Mouse (Mus musculus): ENCODE data around the gene Tmem110. TPM values are rescaled to one million over a fixed set of nuclear protein-coding genes. Genes with fewer than 3 reads are reported as not detected.

The Tmem110 gene
- polyA plus RNA-seq, 1 experiment: 20.1 TPM

DNA sequence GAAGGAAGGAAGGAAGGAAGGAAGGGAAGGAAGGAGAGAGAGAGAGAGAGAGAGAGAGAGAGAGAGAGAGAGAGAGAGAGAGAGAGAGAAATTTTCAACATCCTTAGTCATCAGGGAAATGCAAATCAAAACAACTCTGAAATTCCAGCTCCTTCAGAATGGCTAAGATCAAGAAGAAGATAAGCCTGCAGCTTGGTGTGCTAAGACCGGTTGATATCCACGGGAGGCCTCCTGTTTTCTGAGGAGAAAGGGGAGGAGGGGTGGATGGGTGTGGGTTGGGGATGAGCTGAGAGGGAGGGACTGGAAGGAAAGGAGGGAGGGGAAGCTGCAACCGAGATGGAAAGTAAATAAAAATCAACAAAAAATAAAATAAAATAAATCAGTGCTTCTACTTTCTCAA is 59.9 kb downstream of the Tmem110 start:
- no peak for DNase-seq
- no peaks in the 10 kb centered on the region for H3K27me3 ChIP-seq (ENCODE audit: control insufficient read depth, insufficient read depth, low read length)
- WGBS: 36% methylated on average over 3 of the region's 3 CpGs
- H3K36me3 ChIP-seq (ENCODE audit: control insufficient read depth, insufficient read depth, low read length): no peaks in the 10 kb centered on the region
- H3K4me1 ChIP-seq (replicated peaks; ENCODE audit: control insufficient read depth, insufficient read depth, low read length): 0 out of 2 replicates have a peak, but pooled peaks cover 5% of the 10 kb centered on the region
- no peak for TF ChIP-seq POLR2A (IDR thresholded peaks at IDR 0.05; ENCODE audit: control insufficient read depth, extremely low read depth, insufficient read depth, low read length, poor library complexity)
- TF ChIP-seq CTCF (IDR thresholded peaks at IDR 0.05; ENCODE audit: borderline replicate concordance, control insufficient read depth, extremely low read depth, insufficient read depth, low read length, poor library complexity): no peak
- H3K27ac ChIP-seq (ENCODE audit: control insufficient read depth, insufficient read depth, low read length): no peak overlapping the region
- H3K4me3 ChIP-seq (ENCODE audit: control insufficient read depth, insufficient read depth, low read length): no peak overlapping the region

DNA sequence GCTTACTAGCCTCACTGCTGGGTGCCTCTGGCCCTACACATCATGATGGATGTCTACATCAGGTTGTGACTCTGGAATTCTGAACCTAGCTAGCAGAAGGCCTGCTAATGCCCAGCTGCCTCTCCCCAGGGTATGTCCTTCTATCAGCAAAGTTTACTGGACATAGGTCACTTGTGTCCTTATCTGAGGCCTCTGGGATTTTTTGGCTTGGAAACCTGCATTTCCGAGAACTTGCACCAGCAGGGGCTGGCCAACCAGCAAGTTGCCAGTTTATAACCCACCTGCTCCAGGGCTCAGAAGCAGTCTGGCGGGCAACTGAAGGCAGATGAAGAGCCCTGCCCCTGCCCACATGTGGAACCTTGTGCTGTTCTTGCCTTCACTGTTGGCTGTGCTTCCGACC is 60.8 kb downstream of the Tmem110 start, which contains the start of gene Itih4:
Gene Itih4 (plus strand): TSS at position 273 of the 400 bp plus-strand sequence.
- H3K4me3 ChIP-seq (ENCODE audit: control insufficient read depth, insufficient read depth, low read length): no peak within 1 kb of the TSS
- no peaks in the 10 kb centered on the region for H3K36me3 ChIP-seq (ENCODE audit: control insufficient read depth, insufficient read depth, low read length)
- no peak for DNase-seq
- 91% methylated on average over 3 of the region's 3 CpGs for WGBS
- no peak within 1 kb of the TSS for H3K27ac ChIP-seq (ENCODE audit: control insufficient read depth, insufficient read depth, low read length)
- H3K4me1 ChIP-seq (replicated peaks; ENCODE audit: control insufficient read depth, insufficient read depth, low read length): 0 out of 2 replicates have a peak, but pooled peaks cover 5% of the 10 kb centered on the region
- TF ChIP-seq CTCF (IDR thresholded peaks at IDR 0.05; ENCODE audit: borderline replicate concordance, control insufficient read depth, extremely low read depth, insufficient read depth, low read length, poor library complexity): no peak
- TF ChIP-seq POLR2A (IDR thresholded peaks at IDR 0.05; ENCODE audit: control insufficient read depth, extremely low read depth, insufficient read depth, low read length, poor library complexity): no peak
- no peaks in the 10 kb centered on the region for H3K27me3 ChIP-seq (ENCODE audit: control insufficient read depth, insufficient read depth, low read length)

DNA sequence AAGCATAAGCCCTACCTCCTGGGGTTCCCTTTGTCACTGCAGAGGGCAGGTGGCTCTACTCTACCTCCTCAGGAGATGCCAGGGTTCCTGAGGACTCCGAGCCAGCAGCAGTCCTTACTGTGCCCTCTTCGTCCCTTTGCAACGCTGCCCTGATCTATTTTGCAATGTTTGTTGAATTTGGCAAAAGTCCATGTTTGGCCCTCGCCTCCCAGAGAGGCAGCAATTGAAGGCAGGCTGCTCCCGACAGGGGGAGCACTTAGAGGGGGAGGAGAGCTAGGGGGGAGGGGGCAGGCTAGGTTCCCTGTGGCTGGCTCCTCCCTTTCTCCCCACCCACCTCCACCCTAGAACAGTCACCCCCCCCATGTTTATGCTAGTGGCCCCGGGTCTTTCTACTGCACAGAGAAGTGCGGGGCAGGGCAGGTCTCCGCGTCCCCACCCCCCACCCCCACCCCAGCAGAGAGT is 62.9 kb downstream of the Tmem110 start:
- TF ChIP-seq POLR2A (IDR thresholded peaks at IDR 0.05; ENCODE audit: control insufficient read depth, extremely low read depth, insufficient read depth, low read length, poor library complexity): no peak
- TF ChIP-seq CTCF (IDR thresholded peaks at IDR 0.05; ENCODE audit: borderline replicate concordance, control insufficient read depth, extremely low read depth, insufficient read depth, low read length, poor library complexity): no peak
- 16% methylated on average over 9 of the region's 9 CpGs for WGBS
- H3K27ac ChIP-seq (ENCODE audit: control insufficient read depth, insufficient read depth, low read length): no peak overlapping the region
- H3K36me3 ChIP-seq (ENCODE audit: control insufficient read depth, insufficient read depth, low read length): no peaks in the 10 kb centered on the region
- H3K27me3 ChIP-seq (ENCODE audit: control insufficient read depth, insufficient read depth, low read length): no peaks in the 10 kb centered on the region
- DNase-seq: no peak
- no peak overlapping the region for H3K4me3 ChIP-seq (ENCODE audit: control insufficient read depth, insufficient read depth, low read length)
- 0 out of 2 replicates have a peak, but pooled peaks cover 5% of the 10 kb centered on the region for H3K4me1 ChIP-seq (replicated peaks; ENCODE audit: control insufficient read depth, insufficient read depth, low read length)

DNA sequence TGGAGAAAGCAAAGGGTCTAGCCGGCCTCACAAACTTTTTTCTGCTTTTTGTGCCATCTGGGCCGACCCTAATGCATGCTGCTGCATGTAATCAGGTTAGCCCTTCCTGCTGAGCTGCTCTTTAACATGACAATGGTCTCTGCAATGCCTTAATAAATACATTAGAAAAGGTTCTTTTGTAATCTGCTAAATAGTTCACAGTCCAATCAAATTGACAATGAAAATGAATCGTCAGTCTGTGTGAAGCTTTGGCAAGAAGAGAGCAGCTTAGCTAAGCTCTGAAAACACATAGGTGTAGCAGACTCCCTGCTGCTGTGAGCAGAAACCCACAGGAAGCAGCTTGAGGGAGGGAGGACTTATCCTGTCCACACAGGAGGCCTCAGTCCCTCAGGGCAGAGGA is 74.6 kb downstream of the Tmem110 start:
- Histone ChIP-seq H3K4me3 (ENCODE audit: control insufficient read depth, insufficient read depth, low read length) (no peak overlapping the region), H3K27ac (ENCODE audit: control insufficient read depth, insufficient read depth, low read length) (no peak overlapping the region), H3K27me3 (ENCODE audit: control insufficient read depth, insufficient read depth, low read length) (no peaks in the 10 kb centered on the region), H3K4me1 (replicated peaks; ENCODE audit: control insufficient read depth, insufficient read depth, low read length) (no peaks in the 10 kb centered on the region), H3K36me3 (ENCODE audit: control insufficient read depth, insufficient read depth, low read length) (no peaks in the 10 kb centered on the region)
- no peak for DNase-seq
- no peak for TF ChIP-seq POLR2A (IDR thresholded peaks at IDR 0.05; ENCODE audit: control insufficient read depth, extremely low read depth, insufficient read depth, low read length, poor library complexity)
- no peak for TF ChIP-seq CTCF (IDR thresholded peaks at IDR 0.05; ENCODE audit: borderline replicate concordance, control insufficient read depth, extremely low read depth, insufficient read depth, low read length, poor library complexity)
- 73% methylated on average over 3 of the region's 3 CpGs for WGBS

DNA sequence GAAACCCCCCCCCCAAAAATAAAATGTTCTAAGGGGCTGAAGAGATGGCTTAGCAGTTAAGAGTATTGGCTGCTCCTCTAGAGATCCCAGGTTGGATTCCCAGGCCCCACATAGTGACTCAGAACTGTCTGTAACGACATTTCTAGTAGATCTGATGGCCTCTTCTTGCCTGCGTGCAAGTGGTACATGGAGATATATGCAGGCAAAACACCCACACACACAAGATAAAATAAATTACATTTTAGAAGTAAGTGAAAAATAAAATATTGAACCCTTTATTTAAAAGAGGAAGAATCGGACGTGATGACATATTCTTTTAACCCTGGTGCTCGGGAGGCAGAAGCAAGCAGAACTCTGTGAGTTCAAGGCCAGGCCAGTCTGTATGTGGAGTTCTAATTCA is 77.2 kb downstream of the Tmem110 start:
- no peak for DNase-seq
- WGBS: 92% methylated on average over 5 of the region's 5 CpGs

DNA sequence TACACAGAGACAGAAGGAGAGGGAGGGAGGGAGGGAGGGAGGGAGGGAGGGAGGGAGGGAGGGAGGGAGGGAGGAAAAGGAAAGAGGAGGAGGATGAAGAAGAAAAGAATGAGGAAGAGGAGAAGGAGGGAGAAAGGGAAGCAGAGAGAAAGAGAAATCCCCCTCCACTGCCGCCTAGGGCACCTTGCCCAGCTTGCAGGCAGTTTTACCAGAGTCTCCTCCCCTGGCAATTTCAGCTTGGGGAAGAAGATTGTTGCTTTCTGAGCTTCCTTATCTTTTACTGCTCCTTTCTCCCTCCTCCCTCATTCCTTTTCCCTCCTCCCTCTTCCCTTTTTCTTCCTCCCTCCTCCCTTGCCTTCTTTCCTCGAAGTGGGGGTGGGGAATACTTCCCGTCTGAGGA is 77.6 kb downstream of the Tmem110 start:
- Histone ChIP-seq H3K27me3 (ENCODE audit: control insufficient read depth, insufficient read depth, low read length) (no peaks in the 10 kb centered on the region), H3K27ac (ENCODE audit: control insufficient read depth, insufficient read depth, low read length) (no peak overlapping the region), H3K4me3 (ENCODE audit: control insufficient read depth, insufficient read depth, low read length) (no peak overlapping the region), H3K4me1 (replicated peaks; ENCODE audit: control insufficient read depth, insufficient read depth, low read length) (no peaks in the 10 kb centered on the region), H3K36me3 (ENCODE audit: control insufficient read depth, insufficient read depth, low read length) (no peaks in the 10 kb centered on the region)
- no peak for DNase-seq
- TF ChIP-seq POLR2A (IDR thresholded peaks at IDR 0.05; ENCODE audit: control insufficient read depth, extremely low read depth, insufficient read depth, low read length, poor library complexity) (no peak), CTCF (IDR thresholded peaks at IDR 0.05; ENCODE audit: borderline replicate concordance, control insufficient read depth, extremely low read depth, insufficient read depth, low read length, poor library complexity) (no peak)
- WGBS: 75% methylated on average over 3 of the region's 3 CpGs

More for the DNA sequence above, 77.2 kb downstream of the Tmem110 start:
- Histone ChIP-seq H3K27ac (ENCODE audit: control insufficient read depth, insufficient read depth, low read length) (no peak overlapping the region), H3K4me1 (replicated peaks; ENCODE audit: control insufficient read depth, insufficient read depth, low read length) (no peaks in the 10 kb centered on the region), H3K27me3 (ENCODE audit: control insufficient read depth, insufficient read depth, low read length) (no peaks in the 10 kb centered on the region), H3K36me3 (ENCODE audit: control insufficient read depth, insufficient read depth, low read length) (no peaks in the 10 kb centered on the region), H3K4me3 (ENCODE audit: control insufficient read depth, insufficient read depth, low read length) (no peak overlapping the region)
- TF ChIP-seq POLR2A (IDR thresholded peaks at IDR 0.05; ENCODE audit: control insufficient read depth, extremely low read depth, insufficient read depth, low read length, poor library complexity) (no peak), CTCF (IDR thresholded peaks at IDR 0.05; ENCODE audit: borderline replicate concordance, control insufficient read depth, extremely low read depth, insufficient read depth, low read length, poor library complexity) (no peak)

DNA sequence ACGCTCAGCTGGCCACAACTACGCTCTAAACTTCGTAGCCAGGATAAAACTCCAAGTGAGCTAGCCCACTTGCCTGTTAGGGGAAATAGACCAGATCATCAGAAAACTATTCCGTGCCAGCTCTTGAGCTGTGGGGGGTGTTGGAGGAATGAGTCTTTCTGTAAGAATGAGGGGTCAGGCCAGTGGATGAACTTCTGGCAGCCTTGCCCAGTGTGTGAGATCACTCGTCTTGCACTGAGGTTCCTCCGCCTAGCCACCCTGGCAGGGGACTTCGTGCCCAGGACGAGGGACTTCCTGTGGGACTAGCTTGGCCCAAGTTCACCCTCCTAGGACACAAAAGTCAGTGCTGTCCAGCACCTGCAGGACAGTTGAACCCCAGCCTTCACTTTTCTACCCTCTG is 78.9 kb downstream of the Tmem110 start:
- 91% methylated on average over 8 of the region's 8 CpGs for WGBS
- H3K4me3 ChIP-seq (ENCODE audit: control insufficient read depth, insufficient read depth, low read length): no peak overlapping the region
- no peaks in the 10 kb centered on the region for H3K27me3 ChIP-seq (ENCODE audit: control insufficient read depth, insufficient read depth, low read length)
- H3K36me3 ChIP-seq (ENCODE audit: control insufficient read depth, insufficient read depth, low read length): no peaks in the 10 kb centered on the region
- no peak overlapping the region for H3K27ac ChIP-seq (ENCODE audit: control insufficient read depth, insufficient read depth, low read length)
- DNase-seq: no peak
- H3K4me1 ChIP-seq (replicated peaks; ENCODE audit: control insufficient read depth, insufficient read depth, low read length): no peaks in the 10 kb centered on the region
- no peak for TF ChIP-seq POLR2A (IDR thresholded peaks at IDR 0.05; ENCODE audit: control insufficient read depth, extremely low read depth, insufficient read depth, low read length, poor library complexity)
- no peak for TF ChIP-seq CTCF (IDR thresholded peaks at IDR 0.05; ENCODE audit: borderline replicate concordance, control insufficient read depth, extremely low read depth, insufficient read depth, low read length, poor library complexity)

Data from thymus, adult 2 months (tissue).